Mouse (Mus musculus): Measurements from ENCODE around the gene Gls. TPM values are rescaled to one million over a fixed set of nuclear protein-coding genes. Genes with fewer than 3 reads are reported as not detected.

Gls gene
- 335 TPM for polyA plus RNA-seq (2017; shearing (Covaris generic))

GRCm38 (mm10) chr1:52233143-52233713 lies at the start of gene Gls:
TSS of gene Gls (minus strand) at chr1:52233232.

GRCm38 (mm10) chr1:52118860-52119591 lies 114.0 kb downstream of the Gls start, which contains the start of gene Stat1:
TSS of gene Stat1 (plus strand) at chr1:52119440.

Other genes with a start within 250 kb of the Gls start
- gene Stat4, start 246.1 kb downstream of the Gls start, polyA plus RNA-seq (2017; shearing (Covaris generic)): 504 TPM
- gene Stat1, start 113.8 kb downstream of the Gls start, polyA plus RNA-seq (2017; shearing (Covaris generic)): 232 TPM